Mouse (Mus musculus) kidney, adult 2 months (tissue): ENCODE measurements around the gene Dennd4a. TPM values are rescaled to one million over a fixed set of nuclear protein-coding genes. Genes with fewer than 3 reads are reported as not detected.
A peak's percentile ranks its signal among the peaks of the same experiment; 100 is the strongest.

Source experiments
- DNase-seq: peaks from one replicate; pipeline ENCODE4 v3.0.0; 2021
- H3K27ac ChIP-seq: fragments of 200-500 bp; 2 replicates; pipeline ENCODE4 v1.5.1; 2012; ENCODE audit warnings: low read depth, low read length, control low read depth, inconsistent platforms; ENCODE audit not compliant: insufficient read depth
- H3K27me3 ChIP-seq: fragments of 200-500 bp; replicated peaks from 2 replicates; pipeline ENCODE4 v1.6.1; 2012; ENCODE audit warnings: mild to moderate bottlenecking, moderate library complexity, low read length, inconsistent platforms; ENCODE audit not compliant: control insufficient read depth, insufficient read depth
- H3K36me3 ChIP-seq: fragments of 200-500 bp; 2 replicates; pipeline ENCODE4 v1.6.1; 2012; ENCODE audit warnings: mild to moderate bottlenecking, moderate library complexity, low read length, inconsistent platforms; ENCODE audit not compliant: control insufficient read depth, insufficient read depth
- H3K4me1 ChIP-seq: fragments of 200-500 bp; 2 replicates; pipeline ENCODE4 v1.6.1; 2011; ENCODE audit warnings: low read length; ENCODE audit not compliant: control insufficient read depth, insufficient read depth
- H3K4me3 ChIP-seq: fragments of 200-500 bp; 2 replicates; pipeline ENCODE4 v1.5.1; 2011; ENCODE audit warnings: mild to moderate bottlenecking, low read depth, low read length, control low read depth; ENCODE audit not compliant: insufficient read depth
- CTCF ChIP-seq: fragments of 200-500 bp; conservative IDR thresholded peaks from 2 replicates; pipeline ENCODE4 v1.5.1; 2011; ENCODE audit warnings: low read depth, mild to moderate bottlenecking, control low read depth, low read length, moderate library complexity, mixed read lengths; ENCODE audit not compliant: insufficient read depth, insufficient read length
- POLR2A ChIP-seq: fragments of 200-500 bp; IDR thresholded peaks from one replicate; pipeline ENCODE4 v1.6.1; 2011; ENCODE audit warnings: low read depth, low read length, control low read depth
- whole genome bisulfite sequencing: fragments of 180-500 bp; shearing (Covaris S2); methylation state at CpG from one replicate; pipeline ENCODE4 v1.1.7; 2018; 5-methylcytosine and 5-hydroxymethylcytosine counted together
- polyA plus RNA-seq: library from polyadenylated mRNA; depleted of rRNA; stranded (reverse); fragments of >200 nt; gene quantifications from 2 replicates; pipeline ENCODE4 v1.2.3, GENCODE M21; 2012

Dennd4a gene
- polyA plus RNA-seq, 1 experiment, result 5.1 TPM

DNA sequence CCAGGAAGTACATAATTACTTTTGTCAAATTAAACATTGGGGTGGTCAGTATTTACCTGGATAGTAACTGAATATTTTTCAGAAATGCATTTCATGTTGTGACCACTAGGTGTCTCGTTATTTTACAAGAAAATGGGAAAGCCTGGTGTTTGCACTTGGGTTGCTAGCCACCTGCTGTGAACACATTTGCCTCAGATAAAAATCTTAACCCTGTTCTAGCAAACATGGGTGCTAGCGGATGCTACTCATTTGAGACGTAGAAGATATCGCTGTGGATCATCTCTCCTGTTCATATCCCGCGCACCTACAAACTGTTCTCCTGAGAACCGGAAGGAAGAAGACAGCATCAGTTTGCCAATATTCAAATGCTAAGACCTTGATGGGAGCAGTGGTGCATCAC, 31.5 kb upstream of the Dennd4a start:
- Histone ChIP-seq H3K27me3 (no peaks in the 10 kb centered on the region), H3K27ac (no peak overlapping the region), H3K4me3 (no peak overlapping the region), H3K36me3 (no peaks in the 10 kb centered on the region), H3K4me1 (no peaks in the 10 kb centered on the region)
- 42% methylated on average over 7 of the region's 7 CpGs for WGBS
- DNase-seq, result peak; percentile 52
- TF ChIP-seq CTCF (peak; percentile 22; the same call in 1 of the 2 replicates), POLR2A (no peak)

DNA sequence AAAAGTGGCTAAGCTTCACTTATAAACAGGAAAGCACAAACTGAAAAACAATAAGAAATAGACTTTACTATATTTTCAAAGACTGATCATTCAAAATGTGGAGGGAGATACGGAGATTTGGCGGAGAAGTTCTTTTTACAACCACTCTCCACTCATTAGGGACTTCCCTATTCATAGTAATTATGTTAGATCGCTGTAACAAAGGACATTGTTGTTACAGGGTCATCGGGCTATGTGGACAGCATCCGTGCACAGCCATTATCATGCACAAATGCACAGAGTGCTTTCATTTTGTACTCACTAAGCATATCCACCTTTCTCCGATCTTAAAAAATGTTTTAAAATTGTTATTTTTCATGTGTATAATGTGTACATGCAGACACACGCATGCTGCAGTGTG, 27.6 kb upstream of the Dennd4a start:
- no peak overlapping the region for H3K4me3 ChIP-seq
- no peaks in the 10 kb centered on the region for H3K4me1 ChIP-seq
- no peaks in the 10 kb centered on the region for H3K36me3 ChIP-seq
- no peak overlapping the region for H3K27ac ChIP-seq
- DNase-seq, result no peak
- TF ChIP-seq POLR2A, result no peak
- TF ChIP-seq CTCF, result no peak
- WGBS, result 85% methylated on average over 7 of the region's 7 CpGs
- H3K27me3 ChIP-seq, result no peaks in the 10 kb centered on the region

DNA sequence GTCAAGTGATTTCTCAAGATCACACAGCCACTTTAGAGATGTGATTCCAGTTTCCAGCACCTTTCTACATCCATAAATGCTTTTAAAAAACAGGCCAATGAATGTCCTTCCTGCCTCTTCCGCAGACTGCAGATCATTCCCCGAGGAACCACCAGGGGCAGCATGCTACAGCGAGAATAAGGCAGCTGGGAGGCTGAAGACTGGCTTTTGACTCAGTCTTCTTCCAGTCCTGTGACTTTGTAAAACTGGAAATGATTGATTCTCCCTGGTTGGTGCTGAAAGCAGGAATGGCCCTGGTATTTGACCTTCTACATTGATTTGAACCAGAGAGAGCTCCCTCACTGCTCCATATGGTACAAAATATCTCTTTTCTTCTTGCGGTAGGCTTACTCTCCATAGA, 26.3 kb upstream of the Dennd4a start:
- no peaks in the 10 kb centered on the region for H3K4me1 ChIP-seq
- H3K27ac ChIP-seq, result no peak overlapping the region
- no peaks in the 10 kb centered on the region for H3K27me3 ChIP-seq
- H3K36me3 ChIP-seq, result no peaks in the 10 kb centered on the region
- TF ChIP-seq POLR2A (no peak), CTCF (peak; percentile 97)
- peak; percentile 75 for DNase-seq
- 33% methylated on average over 4 of the region's 4 CpGs for WGBS
- H3K4me3 ChIP-seq, result no peak overlapping the region

- 72% methylated on average over 9 of the region's 9 CpGs for WGBS
- H3K4me1 ChIP-seq, result peaks cover 2% of the 10 kb centered on the region; the same call in 1 of the 2 replicates
These were observed 24.8 kb upstream of the Dennd4a start for GRCm38 (mm10) chr9:64786216-64786905.

DNA sequence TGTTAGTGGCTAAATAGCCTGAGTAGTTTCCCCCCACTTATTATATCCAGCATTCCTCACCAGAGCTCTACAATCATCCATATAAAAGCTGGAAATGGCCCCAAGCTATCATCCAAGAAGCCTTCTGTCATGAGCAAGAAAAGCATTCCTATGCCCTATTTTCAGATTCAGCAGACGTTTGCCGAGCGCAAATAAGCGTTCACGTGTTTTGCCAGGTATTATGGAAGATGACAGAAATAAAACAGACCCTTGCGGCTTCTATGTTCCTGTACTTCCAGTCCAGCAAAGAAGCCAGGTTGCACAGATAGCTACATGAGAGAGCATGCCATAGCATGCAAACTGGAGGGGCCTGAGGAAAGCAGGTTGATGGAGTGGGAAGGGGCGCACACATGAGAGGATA, 23.1 kb upstream of the Dennd4a start:
- Histone ChIP-seq H3K27me3 (no peaks in the 10 kb centered on the region), H3K36me3 (no peaks in the 10 kb centered on the region), H3K4me3 (no peak overlapping the region), H3K27ac (no peak overlapping the region), H3K4me1 (peaks cover 2% of the 10 kb centered on the region; the same call in 1 of the 2 replicates)
- DNase-seq, result no peak
- WGBS, result 91% methylated on average over 7 of the region's 7 CpGs
- TF ChIP-seq CTCF (no peak), POLR2A (no peak)

More at GRCm38 (mm10) chr9:64786216-64786905, 24.8 kb upstream of the Dennd4a start:
- no peaks in the 10 kb centered on the region for H3K36me3 ChIP-seq
- no peak for TF ChIP-seq POLR2A
- no peak overlapping the region for H3K27ac ChIP-seq
- DNase-seq, result no peak
- no peaks in the 10 kb centered on the region for H3K27me3 ChIP-seq
- no peak overlapping the region for H3K4me3 ChIP-seq

DNA sequence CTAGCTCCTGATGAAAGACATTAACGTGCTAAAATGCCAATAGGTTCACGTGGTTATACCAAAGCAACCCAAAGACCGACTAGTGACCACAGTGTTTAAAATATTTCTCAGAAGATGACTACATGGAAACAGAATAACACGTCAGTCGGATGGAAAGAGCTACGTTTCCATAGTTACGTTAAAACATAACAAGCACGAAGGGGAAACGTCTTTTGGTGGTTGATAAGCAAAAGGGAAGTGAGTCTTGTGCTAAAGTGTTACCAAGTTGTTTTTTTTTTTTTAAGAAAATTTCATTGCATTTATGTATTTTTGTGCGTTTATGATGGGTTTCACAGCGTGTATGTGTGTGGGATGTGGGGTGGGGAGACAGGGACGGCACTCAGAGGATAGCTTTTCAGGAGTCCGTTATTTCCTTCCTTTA, 21.8 kb upstream of the Dennd4a start:
- Histone ChIP-seq H3K4me1 (peaks cover 2% of the 10 kb centered on the region; the same call in 1 of the 2 replicates), H3K27ac (no peak overlapping the region), H3K36me3 (no peaks in the 10 kb centered on the region), H3K4me3 (no peak overlapping the region), H3K27me3 (no peaks in the 10 kb centered on the region)
- TF ChIP-seq CTCF, result no peak
- no peak for TF ChIP-seq POLR2A
- 69% methylated on average over 13 of the region's 13 CpGs for WGBS
- DNase-seq, result no peak

- H3K27ac ChIP-seq, result no peak overlapping the region
- H3K36me3 ChIP-seq, result no peaks in the 10 kb centered on the region
- WGBS, result 83% methylated on average over 10 of the region's 10 CpGs
These were observed 21.2 kb upstream of the Dennd4a start for GRCm38 (mm10) chr9:64789887-64790400.

More at GRCm38 (mm10) chr9:64789887-64790400, 21.2 kb upstream of the Dennd4a start:
- TF ChIP-seq POLR2A (no peak), CTCF (no peak)
- H3K4me3 ChIP-seq, result no peak overlapping the region
- no peak for DNase-seq
- peaks cover 2% of the 10 kb centered on the region; the same call in 1 of the 2 replicates for H3K4me1 ChIP-seq
- H3K27me3 ChIP-seq, result no peaks in the 10 kb centered on the region
